Mouse (Mus musculus) forebrain, postnatal 0 days (tissue): ENCODE results near the gene Cdt1. TPM values are rescaled to one million over a fixed set of nuclear protein-coding genes. Genes with fewer than 3 reads are reported as not detected.

Source experiments
- ATAC-seq: fragments of 200-750 bp; cut with Nextera tagmentation; 2 replicates; pipeline ENCODE4 v1.8.0; 2017; ENCODE audit warnings: mild to moderate bottlenecking, moderate library complexity
- DNase-seq: peaks from one replicate; pipeline ENCODE4 v3.0.0-alpha.2; 2015
- H3K27ac ChIP-seq: fragments of 300-500 bp; sonication (generic); 2 replicates; pipeline ENCODE4 v1.5.1; 2014; ENCODE audit warnings: low read depth, mild to moderate bottlenecking, antibody characterized with exemption, low read length, moderate library complexity, mixed read lengths
- H3K27me3 ChIP-seq: fragments of 300-500 bp; sonication (generic); 2 replicates; pipeline ENCODE4 v1.6.1; 2014; ENCODE audit warnings: mild to moderate bottlenecking, low read length, mixed read lengths; ENCODE audit not compliant: insufficient read depth
- H3K36me3 ChIP-seq: fragments of 300-500 bp; sonication (generic); 2 replicates; pipeline ENCODE4 v1.6.1; 2014; ENCODE audit warnings: mild to moderate bottlenecking, moderate library complexity; ENCODE audit not compliant: insufficient read depth
- H3K4me1 ChIP-seq: fragments of 300-500 bp; sonication (generic); 2 replicates; pipeline ENCODE4 v1.6.1; 2014; ENCODE audit warnings: antibody characterized with exemption; ENCODE audit not compliant: insufficient read depth
- H3K4me2 ChIP-seq: fragments of 300-500 bp; sonication (generic); 2 replicates; pipeline ENCODE4 v1.6.1; 2014; ENCODE audit warnings: low read depth, mild to moderate bottlenecking, moderate library complexity
- H3K4me3 ChIP-seq: fragments of 300-500 bp; sonication (generic); 2 replicates; pipeline ENCODE4 v1.5.1; 2014; ENCODE audit warnings: low read depth, low read length, mixed read lengths
- H3K9ac ChIP-seq: fragments of 300-500 bp; sonication (generic); 2 replicates; pipeline ENCODE4 v1.6.1; 2014; ENCODE audit warnings: mild to moderate bottlenecking
- H3K9me3 ChIP-seq: fragments of 300-500 bp; sonication (generic); 2 replicates; pipeline ENCODE4 v1.6.1; 2016; ENCODE audit warnings: low read length
- CTCF ChIP-seq: sonication (generic); IDR thresholded peaks from 2 replicates; pipeline ENCODE4 v1.5.1; 2016; ENCODE audit warnings: antibody characterized with exemption, control low read depth, low read depth
- WGBS: fragments of 180-500 bp; shearing (Covaris S2); extraction: QIAGEN DNeasy Blood & Tissue Kit; methylation state at CpG from one replicate; pipeline ENCODE4 v1.1.7; 2014; 5-methylcytosine and 5-hydroxymethylcytosine counted together
- polyA plus RNA-seq: library from polyadenylated mRNA; unstranded; fragments of >200 nt; fragmentation: Nextera tagmentation; extraction: Ambion mirVana; gene quantifications from 2 replicates; pipeline ENCODE4 v1.2.1, GENCODE M21; 2015
- total RNA-seq: library from RNA; depleted of rRNA; stranded (reverse); fragments of >200 nt; gene quantifications from 2 replicates; pipeline ENCODE4 v1.2.3, GENCODE M21; 2014

The Cdt1 gene
- total and polyA plus RNA-seq, 2 experiments from 2014 or later, result 6.1 to 14.9 TPM

DNA sequence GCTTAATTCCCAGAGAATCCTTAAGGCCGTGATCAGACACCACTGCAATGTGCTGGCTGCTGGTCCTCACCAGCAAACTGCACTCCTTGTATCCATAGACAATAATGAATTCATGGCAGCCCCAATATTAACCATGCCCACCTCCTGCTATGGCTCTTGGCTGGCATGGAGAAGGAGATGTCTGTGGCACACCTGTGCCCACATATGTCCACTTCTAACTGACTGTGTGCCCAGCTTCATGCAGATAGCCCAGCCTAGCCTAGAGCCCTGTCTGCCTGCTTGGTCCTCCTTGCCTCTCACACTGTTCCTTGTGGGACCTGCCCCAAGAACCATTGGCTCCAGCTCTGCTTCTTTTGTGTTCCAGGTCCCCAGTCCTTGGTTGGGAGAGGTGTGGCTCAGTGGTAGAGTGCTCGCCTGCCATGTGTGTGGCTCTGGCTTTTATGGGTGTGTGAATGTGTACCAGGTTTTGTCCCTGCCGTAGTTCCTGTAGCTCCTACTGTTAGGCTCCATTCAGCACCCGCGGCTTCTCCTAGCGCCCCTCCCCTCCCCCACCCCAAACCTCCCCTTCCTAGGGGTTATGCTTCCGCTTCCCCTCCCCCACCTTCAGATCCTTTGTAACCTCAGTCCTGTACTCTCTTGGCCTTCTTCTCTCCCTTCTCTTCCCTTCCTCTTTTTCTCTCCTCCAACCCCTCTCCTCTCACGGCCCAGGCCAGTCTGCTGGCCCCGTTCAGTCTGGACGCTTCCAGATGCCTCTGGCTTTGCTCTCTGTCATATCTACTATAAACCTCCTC is 10.4 kb upstream of the Cdt1 start:
- 44% methylated on average over 10 of the region's 10 CpGs for WGBS
- Histone ChIP-seq H3K4me1 (no peaks in the 10 kb centered on the region), H3K9ac (no peak overlapping the region), H3K4me2 (no peak overlapping the region), H3K36me3 (no peaks in the 10 kb centered on the region), H3K4me3 (no peak overlapping the region), H3K9me3 (no peaks in the 10 kb centered on the region), H3K27ac (no peak overlapping the region), H3K27me3 (no peaks in the 10 kb centered on the region)
- TF ChIP-seq CTCF, result no peak
- ATAC-seq (no peak), DNase-seq (no peak)

DNA sequence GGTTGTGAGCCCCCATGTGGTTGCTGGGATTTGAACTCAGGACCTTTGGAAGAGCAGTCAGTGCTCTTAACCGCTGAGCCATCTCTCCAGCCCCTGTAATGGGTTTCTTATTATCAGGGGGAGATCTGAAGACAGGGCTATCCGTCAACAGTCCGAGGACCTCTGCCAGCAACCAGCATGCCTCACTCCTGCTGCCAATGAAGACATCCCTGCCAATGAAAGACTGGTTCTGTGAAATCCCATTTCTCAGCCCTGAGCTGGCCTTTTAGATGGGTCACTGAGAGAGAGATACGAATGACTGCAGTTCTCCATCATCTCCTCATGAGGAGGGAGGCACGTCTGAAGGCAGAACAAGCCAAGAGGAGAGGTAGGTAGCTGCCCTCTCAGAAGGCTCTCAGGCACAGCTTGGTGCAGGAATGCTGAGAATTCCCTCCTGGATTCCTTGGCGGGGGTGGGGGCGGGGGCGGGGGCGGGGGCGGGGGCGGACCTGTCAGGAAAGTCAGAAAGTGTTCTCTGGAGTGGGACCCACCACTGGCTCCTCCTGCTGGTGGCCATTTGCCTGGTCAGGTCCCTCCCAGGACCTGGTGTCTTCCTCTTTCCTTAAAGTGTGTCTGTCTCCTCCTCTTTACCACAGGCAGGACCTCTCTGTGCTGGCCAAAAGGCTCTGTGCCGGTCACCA is 9.0 kb upstream of the Cdt1 start:
- no peaks in the 10 kb centered on the region for H3K36me3 ChIP-seq
- H3K4me2 ChIP-seq, result no peak overlapping the region
- H3K27ac ChIP-seq, result no peak overlapping the region
- H3K4me1 ChIP-seq, result no peaks in the 10 kb centered on the region
- TF ChIP-seq CTCF, result 0 out of 2 replicates have a peak, but pooled peaks have one; percentile 10
- DNase-seq (no peak), ATAC-seq (no peak)
- H3K9ac ChIP-seq, result no peak overlapping the region
- 16% methylated on average over 12 of the region's 12 CpGs for WGBS
- no peaks in the 10 kb centered on the region for H3K27me3 ChIP-seq
- no peaks in the 10 kb centered on the region for H3K9me3 ChIP-seq
- H3K4me3 ChIP-seq, result no peak overlapping the region

DNA sequence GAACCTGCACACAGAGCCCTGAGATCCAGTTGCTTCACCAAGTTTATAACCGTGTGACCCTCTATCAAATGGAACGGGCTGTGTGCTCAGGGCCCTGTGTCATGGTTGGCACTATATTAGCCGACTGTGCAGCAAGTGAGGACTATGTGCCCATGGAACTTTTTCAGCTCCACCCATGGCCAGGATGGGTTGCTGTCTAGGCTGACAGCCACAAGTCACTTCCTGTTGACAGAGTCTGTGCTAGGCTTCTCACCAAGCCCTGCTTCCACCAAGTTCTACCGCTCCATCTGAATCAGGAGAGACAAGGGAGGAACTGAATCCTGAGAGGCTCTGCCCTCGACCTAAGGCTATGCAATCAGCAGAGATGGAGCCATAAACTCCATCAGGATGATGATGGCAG is 6.6 kb upstream of the Cdt1 start:
- Histone ChIP-seq H3K27me3 (no peaks in the 10 kb centered on the region), H3K36me3 (no peaks in the 10 kb centered on the region), H3K9me3 (no peaks in the 10 kb centered on the region), H3K4me2 (no peak overlapping the region), H3K4me3 (no peak overlapping the region), H3K9ac (no peak overlapping the region), H3K4me1 (0 out of 2 replicates have a peak, but pooled peaks cover 4% of the 10 kb centered on the region), H3K27ac (no peak overlapping the region)
- DNase-seq (no peak), ATAC-seq (no peak)
- WGBS, result 76% methylated on average over 5 of the region's 5 CpGs
- TF ChIP-seq CTCF, result no peak

DNA sequence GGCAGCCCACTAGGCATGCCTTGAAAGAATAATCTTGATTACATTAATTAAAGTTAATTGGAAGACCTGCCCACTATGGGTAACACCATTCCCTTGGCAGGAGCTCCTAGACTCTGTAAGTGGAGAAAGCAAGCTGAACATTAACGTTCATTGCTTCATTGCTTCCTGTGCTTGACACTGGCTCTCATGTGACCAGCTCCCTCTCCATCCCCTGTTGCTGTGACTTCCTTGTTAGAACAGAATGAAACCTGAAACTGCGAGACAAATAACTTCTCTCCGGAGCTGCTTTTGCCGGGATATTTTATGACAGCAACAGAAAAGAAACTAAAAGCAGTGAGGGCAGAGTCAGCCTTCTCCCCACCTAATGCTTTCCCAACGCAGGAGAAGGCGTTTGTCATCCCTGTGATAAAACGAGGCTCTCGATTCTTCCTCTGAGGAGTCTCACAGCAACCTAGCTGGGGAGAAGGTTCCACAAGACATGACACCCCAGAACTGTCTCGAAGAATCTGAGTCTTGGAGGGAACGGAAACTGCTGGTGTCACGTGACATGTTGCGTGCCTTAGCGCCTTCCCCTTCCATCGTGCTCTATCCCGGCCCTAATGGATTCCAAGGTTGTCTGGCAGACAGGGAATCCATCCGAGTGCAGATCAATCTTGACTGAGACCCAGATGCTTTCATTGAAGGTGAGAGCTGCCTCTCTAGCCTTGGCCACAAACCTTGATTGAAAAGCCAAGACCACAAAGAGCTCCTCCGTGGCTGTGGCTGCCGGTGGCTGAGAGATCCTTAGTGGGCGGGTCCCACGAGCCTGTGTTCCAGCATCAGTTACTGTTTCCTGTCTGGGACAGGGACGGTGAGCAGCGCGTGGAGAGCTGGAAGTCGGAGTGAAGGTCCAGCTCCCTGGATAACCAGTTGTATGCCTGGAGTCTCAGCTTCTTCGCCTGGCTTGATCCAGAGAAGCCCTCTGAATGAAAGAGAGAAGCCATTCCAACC is 3.2 kb upstream of the Cdt1 start:
- no peaks in the 10 kb centered on the region for H3K36me3 ChIP-seq
- no peak overlapping the region for H3K4me3 ChIP-seq
- H3K27me3 ChIP-seq, result no peaks in the 10 kb centered on the region
- H3K9ac ChIP-seq, result no peak overlapping the region
- no peak for TF ChIP-seq CTCF
- no peaks in the 10 kb centered on the region for H3K9me3 ChIP-seq
- ATAC-seq (no peak), DNase-seq (no peak)
- no peak overlapping the region for H3K27ac ChIP-seq
- H3K4me1 ChIP-seq, result peaks cover 17% of the 10 kb centered on the region
- H3K4me2 ChIP-seq, result no peak overlapping the region
- 89% methylated on average over 25 of the region's 25 CpGs for WGBS

- peak overlapping the region; percentile 96 for H3K4me2 ChIP-seq
- no peaks in the 10 kb centered on the region for H3K9me3 ChIP-seq
- H3K9ac ChIP-seq, result peak overlapping the region; percentile 75
- no peak for DNase-seq
- no peak for ATAC-seq
- no peaks in the 10 kb centered on the region for H3K27me3 ChIP-seq
- peaks cover 17% of the 10 kb centered on the region for H3K4me1 ChIP-seq
- peak overlapping the region; percentile 72 for H3K4me3 ChIP-seq
- H3K36me3 ChIP-seq, result peaks cover 6% of the 10 kb centered on the region; the same call in 1 of the 2 replicates
- whole genome bisulfite sequencing, result 22% methylated on average over 6 of the region's 6 CpGs
- TF ChIP-seq CTCF, result no peak
- peak overlapping the region; percentile 92 for H3K27ac ChIP-seq
These were observed 1.0 kb upstream of the Cdt1 start for GRCm38 (mm10) chr8:122566766-122567165.

GRCm38 (mm10) chr8:122568109-122568504 is 292 bp downstream of the Cdt1 start:
- Histone ChIP-seq H3K4me1 (peaks cover 17% of the 10 kb centered on the region), H3K9me3 (no peaks in the 10 kb centered on the region), H3K4me3 (peak overlapping the region; percentile 72), H3K27ac (peak overlapping the region; percentile 92), H3K36me3 (peaks cover 14% of the 10 kb centered on the region; the same call in 1 of the 2 replicates), H3K4me2 (peak overlapping the region; percentile 96), H3K27me3 (no peaks in the 10 kb centered on the region), H3K9ac (peak overlapping the region; percentile 75)
- TF ChIP-seq CTCF, result no peak
- DNase-seq, result no peak
- ATAC-seq, result peak; percentile 34
- under 1% methylated on average over 34 of the region's 34 CpGs for WGBS
